Mouse (Mus musculus) heart, adult 2 months (tissue): ENCODE data around the gene Cysltr2.

Experiments used
- CTCF ChIP-seq: fragments of 200-600 bp; IDR thresholded peaks from 2 replicates; pipeline ENCODE4 v1.8.1; 2022; ENCODE audit warnings: antibody characterized with exemption, mild to moderate bottlenecking, moderate library complexity
- EP300 ChIP-seq: fragments of 200-500 bp; IDR thresholded peaks from 2 replicates; pipeline ENCODE4 v1.6.1; 2011; ENCODE audit warnings: low read depth, low read length, control low read depth; ENCODE audit not compliant: insufficient read depth
- POLR2A ChIP-seq: fragments of 200-500 bp; IDR thresholded peaks from 2 replicates; pipeline ENCODE4 v1.6.1; 2011; ENCODE audit warnings: mild to moderate bottlenecking, low read depth, low read length, control low read depth; ENCODE audit not compliant: insufficient read depth

GRCm38 (mm10) chr14:73057764-73058163, 8.8 kb upstream of the Cysltr2 start:
- TF ChIP-seq POLR2A (no peak), CTCF (no peak), EP300 (no peak)
